Mouse (Mus musculus): ENCODE measurements around the gene Prkcsh.

The Prkcsh gene

DNA sequence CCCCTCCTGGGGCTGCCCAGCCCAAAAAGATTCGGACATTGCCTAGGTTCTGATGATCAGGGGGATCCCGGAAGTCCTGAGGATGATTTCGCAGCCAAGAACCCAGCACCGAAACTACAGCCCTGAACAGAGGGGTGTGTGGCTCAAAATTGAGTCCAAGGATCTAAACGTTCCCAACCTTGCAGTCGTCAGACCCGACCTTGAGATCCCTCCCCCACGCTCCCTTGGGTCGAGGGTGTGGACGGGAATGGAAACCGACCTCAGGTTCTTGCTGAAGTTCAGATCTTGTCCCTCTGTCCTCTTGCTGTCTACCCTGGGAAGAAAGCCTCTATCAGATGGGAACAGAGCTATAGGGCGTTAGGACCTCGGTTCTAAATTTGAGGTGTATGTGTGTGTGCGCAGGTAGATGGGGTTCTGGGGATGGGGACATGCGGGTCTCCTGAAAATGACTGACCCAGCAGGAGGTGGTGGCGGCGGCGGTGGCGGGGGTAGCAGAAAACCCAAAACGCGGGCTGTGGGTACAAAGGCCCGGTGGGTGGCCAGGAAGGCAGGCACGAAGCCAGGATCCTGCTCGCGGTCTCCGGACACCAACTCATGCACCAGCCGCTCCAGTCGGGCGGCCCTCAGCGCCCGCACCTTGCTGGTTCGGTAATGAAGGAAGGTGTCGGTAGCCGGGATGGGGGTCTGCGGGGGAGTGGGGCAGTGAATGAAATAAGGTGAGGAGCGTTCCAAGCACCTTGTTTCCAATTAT lies 14.8 kb upstream of the Prkcsh start:
- no peak for DNase-seq (ENCODE audit: low spot score)

DNA sequence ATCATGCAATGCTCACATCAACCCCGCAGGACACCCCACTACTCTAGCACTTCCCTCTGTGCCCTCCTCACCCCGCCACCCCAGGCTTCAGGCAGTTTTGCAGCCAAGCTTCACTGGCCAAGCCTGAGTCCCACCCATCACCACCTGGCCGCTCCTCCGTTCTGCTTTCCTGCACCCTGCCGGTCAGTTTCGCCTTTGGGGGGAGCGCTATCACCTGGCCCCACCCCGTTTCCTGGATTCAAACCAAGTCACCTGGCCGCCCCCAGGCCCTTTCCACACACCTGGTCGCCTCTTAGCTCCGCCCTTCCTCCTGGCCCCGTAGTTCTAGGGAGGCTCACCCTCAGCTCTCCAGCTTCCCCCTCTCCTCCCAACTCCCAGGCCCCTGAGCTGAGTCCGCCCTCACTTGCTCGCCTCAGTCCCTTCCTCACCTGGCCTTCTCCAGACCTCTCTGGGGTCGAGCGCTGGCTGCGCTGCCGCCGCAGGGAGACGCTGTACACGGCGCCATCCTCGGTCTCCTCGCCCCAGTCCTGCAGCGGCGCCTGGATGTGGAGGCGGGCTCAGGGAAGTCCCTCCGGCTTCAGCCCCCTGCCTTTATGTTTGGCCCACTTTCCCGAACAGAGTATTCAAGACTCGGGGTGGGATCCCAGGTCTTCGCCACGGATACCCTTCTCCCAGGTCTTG lies 14.0 kb upstream of the Prkcsh start:
- DNase-seq (ENCODE audit: low spot score): no peak

DNA sequence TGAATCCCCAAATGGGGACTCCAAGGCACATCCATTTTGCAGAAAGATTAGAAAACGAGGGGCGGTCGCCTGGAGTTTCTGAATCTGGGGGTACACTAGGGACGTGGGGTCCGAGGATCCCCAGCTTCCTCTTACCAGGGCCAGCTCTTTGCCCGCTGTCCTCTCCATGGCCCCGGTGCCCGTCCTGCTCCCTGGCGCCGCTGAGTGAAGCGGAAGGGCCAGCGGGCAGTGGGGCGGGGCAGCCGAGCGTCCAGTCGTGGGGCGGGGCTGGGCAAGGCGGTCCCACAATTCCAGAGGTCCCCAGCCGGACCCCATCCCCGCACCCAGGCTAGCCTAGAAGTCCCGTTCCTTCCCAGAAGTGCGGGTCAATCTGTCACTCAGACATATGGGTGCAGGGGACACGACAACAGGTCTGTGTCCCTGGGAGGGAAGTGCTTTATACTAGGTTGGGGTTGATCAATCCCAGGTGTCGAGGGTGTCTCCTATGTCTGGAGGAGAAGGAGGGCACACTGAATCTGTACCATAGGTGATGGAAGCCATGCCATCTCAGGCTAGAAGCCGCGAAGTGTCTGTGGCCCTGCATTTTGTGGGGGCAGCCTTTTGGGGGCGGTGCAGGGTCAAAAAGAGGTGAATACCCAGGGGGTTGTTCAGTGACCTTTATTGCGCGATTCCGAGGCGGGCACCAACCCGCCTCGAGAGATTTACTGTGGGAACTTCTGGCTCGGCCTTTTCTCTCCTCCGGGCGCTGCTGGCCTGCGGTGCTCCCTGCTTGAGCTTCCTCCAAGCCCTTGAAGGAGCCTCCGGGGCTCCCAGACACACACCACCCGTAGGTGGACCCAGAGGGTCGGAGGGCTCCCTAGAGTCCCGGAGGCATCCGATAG lies 13.1 kb upstream of the Prkcsh start, which contains the start of gene Rgl3:
TSS of gene Rgl3 (minus strand) at position 217 of the 881 bp plus-strand sequence.
- DNase-seq (ENCODE audit: low spot score): peak; percentile 16

DNA sequence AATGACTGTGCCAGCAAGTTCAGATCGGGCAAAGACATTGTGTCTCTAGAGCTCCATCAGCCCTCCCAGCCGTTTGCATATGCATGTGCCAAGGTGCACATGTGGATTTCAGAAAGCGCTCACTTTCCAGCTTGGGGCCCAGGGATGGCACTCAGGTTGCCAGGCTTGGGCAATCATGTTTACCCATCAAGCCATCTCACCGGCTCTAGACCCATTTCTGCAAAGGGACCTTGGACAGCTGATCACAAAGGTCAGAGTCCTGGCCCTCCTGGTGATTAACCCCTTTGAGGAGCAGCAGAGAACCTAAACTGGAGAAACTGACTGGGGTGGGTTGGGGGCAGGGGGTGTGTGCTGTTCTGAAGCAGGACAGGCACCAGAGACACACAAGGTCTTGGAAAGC lies 10.4 kb upstream of the Prkcsh start:
- DNase-seq (ENCODE audit: low spot score): no peak

DNA sequence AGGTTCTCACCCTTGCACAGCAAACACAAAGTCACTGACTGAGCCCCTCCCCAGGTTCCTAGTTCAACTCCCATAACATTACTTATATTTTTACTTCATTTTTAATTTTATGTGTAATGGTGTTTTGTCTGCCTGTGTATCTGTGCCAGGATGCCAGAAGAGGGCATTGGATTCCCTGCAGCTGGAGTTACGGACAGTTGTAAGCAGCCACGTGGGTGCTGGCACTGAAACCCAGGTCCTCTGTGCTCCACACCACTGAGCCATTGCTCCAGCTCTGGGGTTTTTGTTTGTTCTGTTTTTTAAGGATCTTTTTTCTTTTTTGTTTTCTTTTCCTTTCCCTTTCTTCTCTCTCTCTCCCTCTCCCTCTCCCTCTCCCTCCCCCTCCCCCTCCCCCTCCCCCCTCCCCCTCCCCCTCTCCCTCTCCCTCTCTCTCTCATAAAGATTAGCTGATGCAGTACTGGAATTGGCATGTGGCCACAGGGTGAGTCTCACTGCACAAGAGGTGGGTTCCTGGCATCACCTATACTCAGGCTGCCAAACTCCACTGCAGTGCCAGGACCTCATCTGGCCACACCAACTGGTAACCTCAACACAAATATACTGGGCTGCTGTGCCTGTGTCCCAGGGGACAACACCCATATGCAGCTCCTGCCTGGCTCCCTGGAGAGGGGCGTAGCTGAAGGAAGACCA lies 6.3 kb upstream of the Prkcsh start:
- DNase-seq (ENCODE audit: low spot score): no peak

DNA sequence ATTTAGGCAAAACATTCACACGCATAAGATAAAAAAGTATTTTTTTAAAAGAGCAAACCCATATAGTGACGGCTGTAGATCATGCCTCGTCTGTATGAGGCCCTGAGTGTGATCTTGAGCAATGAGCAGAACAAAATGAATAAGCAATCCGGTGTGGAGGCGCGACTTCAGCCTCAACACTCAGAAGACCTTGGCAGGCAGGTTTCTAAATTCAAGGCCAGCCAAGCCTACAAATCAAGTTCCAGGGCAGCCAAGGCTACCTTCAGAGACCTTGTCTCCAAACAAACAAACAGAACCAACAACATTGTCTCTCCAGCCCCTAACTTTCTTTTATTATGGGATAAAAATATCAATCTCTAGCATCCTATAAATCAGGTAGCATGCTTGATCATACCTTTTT lies 2.3 kb upstream of the Prkcsh start:
- DNase-seq (ENCODE audit: low spot score): no peak

DNA sequence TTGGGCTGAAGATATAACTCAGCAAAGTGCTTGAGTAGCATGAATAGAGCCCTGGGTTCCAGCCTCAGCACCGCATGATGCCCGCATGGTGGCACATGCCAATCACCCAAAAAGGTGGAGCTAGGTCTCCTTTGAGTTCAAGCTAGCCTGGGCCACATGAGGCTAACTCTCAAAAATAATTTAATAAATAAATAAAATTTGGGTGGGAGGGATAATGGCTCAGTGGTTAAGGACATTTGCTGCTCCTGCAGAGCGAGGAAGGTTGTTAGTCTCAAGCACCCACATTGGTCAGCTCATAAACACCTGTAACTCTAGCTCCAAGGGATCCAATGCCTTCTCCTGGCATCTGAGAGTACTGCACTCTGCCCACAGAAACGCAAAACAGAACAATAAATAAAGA lies 973 bp upstream of the Prkcsh start:
- DNase-seq (ENCODE audit: low spot score): no peak

DNA sequence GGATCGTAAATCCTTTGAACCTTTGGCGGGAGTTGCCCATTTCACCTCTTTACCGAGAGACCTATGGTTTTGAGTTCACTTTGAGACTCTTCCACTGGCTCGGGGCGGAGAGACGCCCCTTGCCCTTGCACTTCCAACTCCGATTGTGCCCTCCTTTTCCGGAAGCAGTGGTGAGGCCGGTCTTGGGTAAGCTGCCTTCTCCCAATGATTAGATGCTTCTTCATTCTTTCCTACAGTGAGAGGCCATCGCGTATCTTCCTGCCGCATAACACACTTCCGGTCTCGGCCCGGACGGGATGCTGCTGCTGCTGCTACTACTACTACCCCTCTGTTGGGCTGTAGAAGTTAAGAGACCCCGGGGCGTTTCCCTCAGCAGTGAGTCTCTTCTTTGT lies 553 bp downstream of the Prkcsh start:
- DNase-seq (ENCODE audit: low spot score): no peak

DNA sequence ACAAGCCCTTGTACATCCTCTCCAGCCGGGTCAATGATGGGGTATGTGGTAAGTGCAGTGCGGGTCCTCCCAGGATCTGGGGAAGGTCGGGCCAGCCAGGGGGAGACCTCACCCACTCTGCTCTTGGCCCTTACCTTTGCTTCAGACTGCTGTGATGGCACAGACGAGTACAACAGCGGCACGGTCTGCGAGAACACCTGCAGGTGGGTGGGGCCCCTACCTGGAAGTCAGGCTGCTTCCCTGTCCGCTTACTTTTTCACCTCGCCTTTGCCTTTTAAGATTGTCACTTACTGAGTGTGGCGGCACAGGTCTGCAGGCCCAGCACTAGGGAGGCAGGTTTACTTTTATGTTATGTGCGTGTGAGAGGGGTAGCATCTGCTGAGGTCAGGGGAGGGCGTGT lies 1.9 kb downstream of the Prkcsh start:
- DNase-seq (ENCODE audit: low spot score): no peak

DNA sequence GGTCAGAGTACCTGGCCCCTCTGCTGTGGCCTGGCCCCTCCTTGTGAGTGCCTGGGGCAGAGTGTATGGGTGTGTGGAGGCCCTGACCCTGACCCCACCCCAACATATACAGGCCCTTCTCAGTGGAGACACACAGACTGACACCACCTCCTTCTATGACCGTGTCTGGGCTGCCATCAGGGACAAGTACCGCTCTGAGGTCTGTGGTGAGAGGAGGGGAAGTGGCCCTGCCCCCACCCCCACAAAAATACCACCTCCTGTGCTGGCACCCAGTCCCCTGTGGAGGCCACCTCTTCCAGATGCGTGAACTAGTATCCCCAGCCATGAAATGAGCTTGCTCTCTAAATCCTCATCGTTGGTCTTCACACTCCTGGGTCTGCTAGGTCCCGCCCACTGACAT lies 8.4 kb downstream of the Prkcsh start:
- no peak for DNase-seq (ENCODE audit: low spot score)

DNA sequence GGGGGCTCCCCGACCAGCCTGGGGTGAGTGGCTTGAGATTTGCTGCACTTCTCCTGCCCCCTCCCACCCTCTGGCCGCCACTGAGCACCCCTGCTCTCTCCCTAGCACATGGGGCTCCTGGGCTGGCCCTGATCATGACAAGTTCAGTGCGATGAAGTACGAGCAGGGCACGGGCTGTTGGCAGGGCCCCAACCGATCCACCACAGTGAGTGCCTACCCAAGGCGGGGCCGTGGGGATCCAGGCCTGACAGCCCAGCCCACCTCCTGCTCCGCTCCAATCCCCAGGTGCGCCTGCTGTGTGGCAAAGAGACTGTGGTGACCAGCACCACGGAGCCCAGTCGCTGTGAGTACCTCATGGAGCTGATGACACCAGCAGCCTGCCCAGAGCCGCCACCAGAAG lies 10.1 kb downstream of the Prkcsh start:
- no peak for DNase-seq (ENCODE audit: low spot score)

DNA sequence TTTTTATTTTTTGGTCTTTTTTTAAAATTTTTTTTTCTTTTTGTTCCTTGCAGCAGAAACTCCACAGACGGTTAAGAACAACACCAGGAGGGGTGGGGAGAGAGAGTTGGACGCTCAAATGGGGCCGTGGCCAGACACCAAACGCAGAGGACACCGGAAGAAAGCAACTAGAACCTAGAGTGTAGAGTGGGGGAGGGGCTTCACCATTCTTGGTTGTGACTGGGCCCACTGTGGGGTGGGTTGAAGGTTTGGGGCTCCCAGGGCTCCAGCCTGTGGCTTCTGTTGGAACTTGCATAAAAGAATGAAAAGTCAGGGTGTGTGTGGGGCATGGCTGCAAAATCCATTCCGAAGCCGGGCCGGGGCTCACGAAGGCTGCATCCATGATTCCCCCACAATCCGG lies 13.6 kb downstream of the Prkcsh start:
- no peak for DNase-seq (ENCODE audit: low spot score)

DNA sequence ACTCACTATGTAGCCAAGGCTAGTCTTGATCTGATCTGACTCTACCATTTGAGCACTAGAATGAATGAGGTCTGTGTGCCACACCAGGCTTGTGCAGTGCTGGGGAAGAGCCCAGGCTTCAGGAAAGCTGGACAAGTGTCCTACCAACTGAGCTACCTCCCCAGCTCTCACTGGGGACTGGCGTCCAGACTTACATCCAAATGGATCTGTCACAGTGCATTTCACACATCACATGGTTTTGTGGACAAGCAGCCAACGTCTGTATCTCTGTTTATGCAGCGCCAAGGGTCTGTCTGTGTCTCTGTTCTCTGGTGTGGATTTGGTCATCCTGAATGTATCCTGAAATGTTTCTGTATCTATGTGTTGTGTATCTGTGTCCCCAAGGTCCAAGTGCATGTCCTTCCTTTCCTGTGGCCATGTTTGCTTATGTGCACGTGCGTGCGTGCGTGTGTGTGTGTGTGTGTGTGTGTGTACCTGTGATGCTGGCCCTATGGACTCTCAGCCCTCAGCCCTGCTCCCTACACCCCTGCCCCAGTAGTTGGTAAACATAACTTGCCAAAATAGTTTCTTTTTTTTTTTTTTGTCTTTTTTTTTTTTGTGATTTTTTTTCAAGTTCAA lies 14.7 kb downstream of the Prkcsh start:
- DNase-seq (ENCODE audit: low spot score): no peak

DNA sequence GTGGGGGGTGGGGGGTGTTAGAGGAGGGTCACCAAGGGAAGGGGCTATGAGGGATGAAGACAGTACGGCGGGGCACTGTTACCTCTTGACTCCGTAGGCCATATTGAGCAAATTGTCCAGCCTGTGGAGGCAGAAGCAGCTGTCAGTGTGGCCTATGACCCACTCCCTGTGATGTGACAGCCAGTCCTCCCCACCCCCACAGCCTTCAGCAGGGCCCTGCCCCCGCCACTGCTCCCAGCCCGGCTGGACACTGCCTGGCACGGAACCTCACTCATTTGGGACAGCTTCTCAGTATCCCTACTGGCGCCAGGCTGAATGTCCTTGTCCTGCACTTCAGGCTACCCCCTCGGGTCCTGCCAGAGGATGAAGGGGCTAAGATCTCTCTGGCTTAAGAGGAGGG lies 22.0 kb downstream of the Prkcsh start:
- DNase-seq (ENCODE audit: low spot score): no peak

DNA sequence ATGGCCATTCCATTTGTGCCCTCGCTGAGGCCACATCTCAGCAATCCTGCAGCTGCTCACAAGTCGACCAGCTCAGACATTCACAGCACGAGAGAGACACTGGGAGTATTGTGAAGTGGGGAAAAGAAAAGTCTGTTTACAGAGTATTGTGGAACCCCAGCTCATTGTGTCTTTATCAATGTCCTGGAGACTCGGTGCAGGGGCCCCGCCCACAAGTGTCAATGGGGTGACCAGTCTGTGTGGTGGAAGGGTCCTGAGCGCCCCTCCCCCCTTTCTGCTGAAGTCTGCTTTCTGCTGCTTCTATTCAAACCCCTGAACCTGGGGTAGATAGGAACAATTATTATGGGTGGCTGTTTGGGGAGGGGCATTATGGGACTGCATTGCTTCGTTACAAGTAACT lies 25.9 kb downstream of the Prkcsh start:
- DNase-seq (ENCODE audit: low spot score): no peak

DNA sequence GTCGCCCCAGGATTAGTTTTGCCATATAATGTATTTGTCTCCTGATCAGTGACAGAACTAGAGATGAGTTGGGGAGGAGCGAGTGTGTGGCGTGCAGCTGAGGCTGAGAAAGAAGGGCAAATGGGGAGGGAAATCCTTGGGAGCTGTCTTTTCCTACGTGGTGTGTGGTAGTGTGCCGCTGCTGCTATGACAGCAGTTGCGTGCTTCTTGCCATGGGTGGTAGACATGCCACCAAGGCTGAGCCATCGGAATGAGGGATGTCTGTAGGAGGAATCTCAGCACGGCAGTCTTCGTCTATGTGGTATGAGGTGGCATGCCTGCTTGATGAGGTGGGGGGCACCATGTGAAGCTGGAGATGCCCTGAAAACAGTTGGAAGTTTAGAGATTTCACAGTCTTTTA lies 27.8 kb downstream of the Prkcsh start:
- no peak for DNase-seq (ENCODE audit: low spot score)

DNA sequence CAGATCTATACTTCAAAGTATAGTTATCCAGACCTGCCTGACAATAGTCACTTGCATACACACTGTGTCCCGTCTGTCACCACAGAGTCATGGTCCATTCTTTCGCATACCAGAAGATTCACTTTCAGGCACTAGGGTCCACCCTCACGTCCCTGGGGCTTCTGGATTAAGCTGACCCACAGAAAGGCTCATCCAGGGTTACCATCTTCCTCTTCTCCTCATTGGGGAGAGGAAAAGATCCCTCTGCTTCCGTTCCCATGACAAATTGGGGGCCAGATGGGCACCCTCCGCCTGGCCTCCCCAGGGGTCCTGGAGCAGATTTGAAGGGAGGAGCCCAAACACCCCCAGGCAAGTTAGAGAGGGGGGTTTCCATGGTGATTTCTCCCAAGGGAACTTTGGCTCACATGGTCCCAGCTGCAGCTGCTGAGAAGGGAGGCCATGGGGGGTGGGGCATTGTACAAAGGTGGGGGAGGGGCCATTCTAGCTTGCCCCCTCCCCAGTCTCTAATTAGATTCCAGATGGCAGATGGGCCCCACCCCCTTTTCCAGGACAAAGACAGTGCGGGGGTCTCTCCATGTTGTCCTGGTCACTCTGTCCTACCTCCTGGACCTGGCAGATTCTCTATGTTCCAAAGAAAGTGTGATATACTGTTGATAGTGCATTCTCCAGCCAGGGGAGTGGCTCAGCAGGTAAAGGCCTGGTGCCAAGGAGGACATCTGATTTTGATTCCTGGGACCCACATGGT lies 32.9 kb downstream of the Prkcsh start:
- DNase-seq (ENCODE audit: low spot score): no peak

DNA sequence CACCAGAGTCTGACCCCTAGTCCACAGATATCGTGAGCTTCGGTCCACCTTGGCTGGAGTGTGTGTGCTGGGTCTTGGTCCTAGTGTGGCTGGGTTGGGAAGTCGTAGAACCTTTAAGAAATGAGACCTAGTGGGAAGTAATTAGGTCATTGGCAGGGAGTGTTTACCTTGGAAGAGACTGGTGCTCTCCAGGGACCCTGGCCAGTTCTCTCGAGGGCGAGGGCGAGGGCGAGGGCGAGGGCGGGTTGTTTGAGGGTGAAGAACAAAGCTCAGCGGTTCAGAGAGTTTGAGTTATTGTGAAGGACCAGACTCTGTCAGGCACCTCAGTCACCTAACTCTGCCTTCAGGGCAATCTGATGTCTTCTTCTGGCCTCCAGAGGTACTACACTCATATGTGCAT lies 35.2 kb downstream of the Prkcsh start:
- no peak for DNase-seq (ENCODE audit: low spot score)

DNA sequence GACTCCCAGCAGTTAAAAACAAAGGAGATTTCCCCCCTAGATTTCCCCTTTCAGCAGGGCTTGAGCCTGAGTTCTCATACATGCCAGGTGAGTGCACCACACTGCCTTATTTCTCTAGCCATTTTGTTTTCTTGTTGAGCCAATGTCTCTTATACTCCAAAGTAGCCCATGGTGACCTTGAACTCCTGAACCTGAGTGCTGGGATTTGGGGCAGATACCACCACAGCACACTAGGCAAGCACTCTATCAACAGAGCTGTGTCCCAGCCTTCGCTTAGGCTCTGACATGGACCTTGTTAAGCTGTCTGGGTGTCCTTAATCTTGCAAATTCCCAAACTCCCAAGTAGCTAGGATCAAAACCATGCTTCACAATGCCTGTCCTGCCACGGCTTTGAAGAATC lies 39.2 kb downstream of the Prkcsh start:
- no peak for DNase-seq (ENCODE audit: low spot score)

DNA sequence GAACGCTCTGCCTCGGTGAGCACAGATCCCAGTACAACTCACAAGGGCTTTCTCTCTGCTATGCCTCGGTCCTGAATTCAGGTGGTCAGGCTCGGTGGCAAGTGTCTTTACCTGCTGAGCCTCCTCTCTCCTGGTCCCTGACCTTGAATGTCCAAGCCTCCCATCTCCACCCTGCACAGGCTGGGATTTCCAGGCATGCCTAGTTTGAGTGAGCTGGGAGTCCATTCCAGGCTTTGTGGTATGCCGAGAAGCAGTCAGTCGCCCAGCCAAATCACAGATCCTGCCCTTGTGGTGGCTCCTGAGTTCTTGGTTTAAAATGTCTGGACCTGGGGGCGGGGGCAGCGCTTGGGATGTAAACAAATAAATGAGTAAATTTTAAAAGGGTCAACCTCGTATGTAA lies 44.7 kb downstream of the Prkcsh start:
- DNase-seq (ENCODE audit: low spot score): no peak

DNA sequence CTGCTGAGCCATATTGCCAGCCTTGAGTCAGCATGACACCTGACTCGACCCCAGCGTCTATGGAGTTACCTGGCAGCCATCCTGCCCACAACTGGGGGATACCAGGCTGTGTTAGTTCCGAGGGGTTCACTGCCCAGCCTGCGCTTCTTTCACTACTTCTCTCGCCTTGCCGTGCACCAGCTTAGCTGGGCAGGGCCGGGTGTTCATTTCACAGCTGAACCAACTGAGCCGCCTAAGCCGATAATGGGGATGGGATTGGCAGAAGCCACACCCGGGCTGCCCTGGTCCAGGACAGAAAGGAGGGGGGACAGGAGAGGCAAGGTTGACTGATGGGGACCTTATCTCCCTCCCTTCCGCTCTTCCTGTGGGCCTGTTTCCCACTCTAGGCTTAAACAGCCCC lies 46.7 kb downstream of the Prkcsh start:
- DNase-seq (ENCODE audit: low spot score): no peak
